Mouse (Mus musculus) embryonic facial prominence, embryonic 13.5 days (tissue): ENCODE data around the gene Galnt10. TPM values are rescaled to one million over a fixed set of nuclear protein-coding genes. Genes with fewer than 3 reads are reported as not detected.
"Not testable (repeated sequence)": the region's sequence is repeated elsewhere in the genome, so short reads cannot be mapped to it uniquely, and the experiment has no call there.

ENCODE experiments used
- ATAC-seq: fragments of 200-750 bp; cut with Nextera tagmentation; 2 replicates; pipeline ENCODE4 v1.8.0; 2017; ENCODE audit warnings: low read depth; ENCODE audit not compliant: insufficient number of reproducible peaks, insufficient read depth, low FRiP score, low TSS enrichment
- H3K27ac ChIP-seq: fragments of 300-500 bp; sonication (generic); 2 replicates; pipeline ENCODE4 v1.5.1; 2015; ENCODE audit warnings: moderate library complexity, mild to moderate bottlenecking, inconsistent platforms
- H3K27me3 ChIP-seq: fragments of 300-500 bp; sonication (generic); 2 replicates; pipeline ENCODE4 v1.6.1; 2015; ENCODE audit warnings: mild to moderate bottlenecking, inconsistent platforms
- H3K36me3 ChIP-seq: fragments of 300-500 bp; sonication (generic); 2 replicates; pipeline ENCODE4 v1.6.1; 2015; ENCODE audit warnings: mild to moderate bottlenecking, inconsistent platforms
- H3K4me1 ChIP-seq: fragments of 300-500 bp; sonication (generic); 2 replicates; pipeline ENCODE4 v1.6.1; 2015; ENCODE audit warnings: inconsistent platforms
- H3K4me2 ChIP-seq: fragments of 300-500 bp; sonication (generic); 2 replicates; pipeline ENCODE4 v1.6.1; 2015; ENCODE audit warnings: moderate library complexity, mild to moderate bottlenecking, inconsistent platforms
- H3K4me3 ChIP-seq: fragments of 300-500 bp; sonication (generic); 2 replicates; pipeline ENCODE4 v1.5.1; 2015; ENCODE audit warnings: mild to moderate bottlenecking, inconsistent platforms
- H3K9ac ChIP-seq: fragments of 300-500 bp; sonication (generic); 2 replicates; pipeline ENCODE4 v1.6.1; 2015; ENCODE audit warnings: mild to moderate bottlenecking, inconsistent platforms
- H3K9me3 ChIP-seq: fragments of 300-500 bp; sonication (generic); 2 replicates; pipeline ENCODE4 v1.6.1; 2016; ENCODE audit warnings: inconsistent platforms
- WGBS: fragments of 180-500 bp; shearing (Covaris S2); methylation state at CpG from one replicate; pipeline ENCODE4 v1.1.7; 2015; ENCODE audit warnings: mixed read lengths; 5-methylcytosine and 5-hydroxymethylcytosine counted together
- polyA plus RNA-seq: library from polyadenylated mRNA; unstranded; fragments of >200 nt; fragmentation: Nextera tagmentation; extraction: Ambion mirVana; gene quantifications from 2 replicates; pipeline ENCODE4 v1.2.1, GENCODE M21; 2015

Gene Galnt10
- polyA plus RNA-seq, 1 experiment from 2014 or later = 24.1 TPM

GRCm38 (mm10) chr11:57825234-57825633, 180.0 kb downstream of the Galnt10 start:
- peaks cover 23% of the 10 kb centered on the region for H3K4me1 ChIP-seq
- WGBS = 48% methylated on average over 11 of the region's 11 CpGs
- ATAC-seq, H3K4me2 ChIP-seq, H3K36me3 ChIP-seq, H3K9ac ChIP-seq, H3K4me3 ChIP-seq, H3K27ac ChIP-seq, H3K9me3 ChIP-seq: not testable (repeated sequence)
- H3K27me3 ChIP-seq = peaks cover 63% of the 10 kb centered on the region

GRCm38 (mm10) chr11:57827048-57827914, 182.0 kb downstream of the Galnt10 start:
- no peak for ATAC-seq
- H3K27me3 ChIP-seq = peaks cover 83% of the 10 kb centered on the region

GRCm38 (mm10) chr11:57827915-57828545, 182.8 kb downstream of the Galnt10 start:
- ATAC-seq = no peak
- Histone ChIP-seq H3K4me2 (peak overlapping the region; percentile 57), H3K9ac (peak overlapping the region; percentile 54), H3K4me1 (peaks cover 40% of the 10 kb centered on the region), H3K4me3 (peak overlapping the region; percentile 36), H3K36me3 (no peaks in the 10 kb centered on the region), H3K27ac (no peak overlapping the region), H3K9me3 (no peaks in the 10 kb centered on the region), H3K27me3 (peaks cover 91% of the 10 kb centered on the region)
- under 1% methylated on average over 33 of the region's 33 CpGs for WGBS

More at GRCm38 (mm10) chr11:57827048-57827914, 182.0 kb downstream of the Galnt10 start:
- Histone ChIP-seq H3K4me1 (peaks cover 33% of the 10 kb centered on the region), H3K27ac (no peak overlapping the region), H3K9ac (peak overlapping the region; percentile 54), H3K4me3 (peak overlapping the region; percentile 36), H3K4me2 (peak overlapping the region; percentile 57), H3K9me3 (no peaks in the 10 kb centered on the region), H3K36me3 (no peaks in the 10 kb centered on the region)
- WGBS = 1% methylated on average over 41 of the region's 41 CpGs

GRCm38 (mm10) chr11:57828955-57829870, 184.0 kb downstream of the Galnt10 start:
- H3K4me3 ChIP-seq = peak overlapping the region; percentile 24
- no peaks in the 10 kb centered on the region for H3K9me3 ChIP-seq
- H3K36me3 ChIP-seq = no peaks in the 10 kb centered on the region
- peaks cover 97% of the 10 kb centered on the region for H3K27me3 ChIP-seq
- peak overlapping the region; percentile 40 for H3K4me2 ChIP-seq
- no peak for ATAC-seq
- H3K9ac ChIP-seq = peak overlapping the region; percentile 44; the same call in 1 of the 2 replicates
- peaks cover 50% of the 10 kb centered on the region for H3K4me1 ChIP-seq
- H3K27ac ChIP-seq = no peak overlapping the region
- 2% methylated on average over 53 of the region's 53 CpGs for WGBS

- H3K27me3 ChIP-seq = peaks cover 97% of the 10 kb centered on the region
- 21% methylated on average over 17 of the region's 17 CpGs for WGBS
- H3K27ac ChIP-seq = no peak overlapping the region
- peak overlapping the region; percentile 24 for H3K4me3 ChIP-seq
- peaks cover 50% of the 10 kb centered on the region for H3K4me1 ChIP-seq
- H3K9ac ChIP-seq = 0 out of 2 replicates have a peak overlapping the region, but pooled peaks have one; percentile 8
- no peaks in the 10 kb centered on the region for H3K36me3 ChIP-seq
- no peak for ATAC-seq
- peak overlapping the region; percentile 40; the same call in 1 of the 2 replicates for H3K4me2 ChIP-seq
- H3K9me3 ChIP-seq = no peaks in the 10 kb centered on the region
Measured at GRCm38 (mm10) chr11:57829871-57830775, 184.9 kb downstream of the Galnt10 start.

GRCm38 (mm10) chr11:57831281-57831781, 186.1 kb downstream of the Galnt10 start:
- ATAC-seq = no peak
- Histone ChIP-seq H3K27ac (no peak overlapping the region), H3K9me3 (no peaks in the 10 kb centered on the region), H3K9ac (peak overlapping the region; percentile 62), H3K4me1 (peaks cover 50% of the 10 kb centered on the region), H3K4me2 (peak overlapping the region; percentile 18; the same call in 1 of the 2 replicates), H3K4me3 (peak overlapping the region; percentile 23), H3K27me3 (peaks cover 98% of the 10 kb centered on the region), H3K36me3 (no peaks in the 10 kb centered on the region)
- whole genome bisulfite sequencing = 2% methylated on average over 31 of the region's 31 CpGs

GRCm38 (mm10) chr11:57831861-57832260, 186.6 kb downstream of the Galnt10 start:
- peak overlapping the region; percentile 23 for H3K4me3 ChIP-seq
- H3K36me3 ChIP-seq = no peaks in the 10 kb centered on the region
- WGBS = 12% methylated on average over 16 of the region's 16 CpGs
- H3K9me3 ChIP-seq = no peaks in the 10 kb centered on the region
- H3K9ac ChIP-seq = peak overlapping the region; percentile 62; the same call in 1 of the 2 replicates
- peak overlapping the region; percentile 18; the same call in 1 of the 2 replicates for H3K4me2 ChIP-seq
- peaks cover 55% of the 10 kb centered on the region for H3K4me1 ChIP-seq
- H3K27ac ChIP-seq = no peak overlapping the region
- H3K27me3 ChIP-seq = peaks cover 98% of the 10 kb centered on the region
- ATAC-seq = no peak

- no peak for ATAC-seq
- H3K27ac ChIP-seq = no peak within 1 kb of the TSS
- no peaks in the 10 kb centered on the region for H3K36me3 ChIP-seq
- no peaks in the 10 kb centered on the region for H3K9me3 ChIP-seq
- H3K4me2 ChIP-seq = peak within 1 kb of the TSS; percentile 41
- 5% methylated on average over 23 of the region's 23 CpGs for WGBS
- peaks cover 98% of the 10 kb centered on the region for H3K27me3 ChIP-seq
- H3K4me1 ChIP-seq = peaks cover 54% of the 10 kb centered on the region
- H3K4me3 ChIP-seq = peak within 1 kb of the TSS; percentile 23
- H3K9ac ChIP-seq = peak within 1 kb of the TSS; percentile 62
Measured at GRCm38 (mm10) chr11:57832552-57833201, 187.4 kb downstream of the Galnt10 start, which contains the start of gene Hand1. TSS of gene Hand1 (minus strand) at chr11:57832818.

- WGBS = 2% methylated on average over 30 of the region's 30 CpGs
- Histone ChIP-seq H3K4me1 (peaks cover 51% of the 10 kb centered on the region), H3K27ac (no peak overlapping the region), H3K36me3 (no peaks in the 10 kb centered on the region), H3K9me3 (no peaks in the 10 kb centered on the region), H3K9ac (peak overlapping the region; percentile 49), H3K4me3 (peak overlapping the region; percentile 22), H3K27me3 (peaks cover 98% of the 10 kb centered on the region), H3K4me2 (peak overlapping the region; percentile 41)
- ATAC-seq = no peak
Measured at GRCm38 (mm10) chr11:57833296-57833977, 188.2 kb downstream of the Galnt10 start.
